Mouse (Mus musculus) liver, postnatal 0 days (tissue): ENCODE results near the gene Rhd.

Source experiments
- CTCF ChIP-seq: sonication (generic); IDR thresholded peaks from 2 replicates; pipeline ENCODE4 v1.5.1; 2016; ENCODE audit warnings: antibody characterized with exemption, low read depth
- EP300 ChIP-seq: IDR thresholded peaks from 2 replicates; pipeline ENCODE4 v1.6.1; 2016; ENCODE audit warnings: antibody characterized with exemption, low read depth, mild to moderate bottlenecking

- TF ChIP-seq CTCF = no peak
- no peak for TF ChIP-seq EP300
Observed at GRCm38 (mm10) chr4:134851876-134852275, 12.5 kb upstream of the Rhd start.
